Mouse (Mus musculus) forebrain, embryonic 13.5 days (tissue): ENCODE results near the gene Cdk9. TPM values are rescaled to one million over a fixed set of nuclear protein-coding genes. Genes with fewer than 3 reads are reported as not detected.

Experiments used
- ATAC-seq: fragments of 200-750 bp; cut with Nextera tagmentation; 2 replicates; pipeline ENCODE4 v1.8.0; 2017
- H3K27ac ChIP-seq: fragments of 300-500 bp; sonication (generic); 2 replicates; pipeline ENCODE4 v1.5.1; 2015; ENCODE audit warnings: inconsistent platforms, mild to moderate bottlenecking, moderate library complexity
- H3K27me3 ChIP-seq: fragments of 300-500 bp; sonication (generic); 2 replicates; pipeline ENCODE4 v1.6.1; 2015; ENCODE audit warnings: mild to moderate bottlenecking, inconsistent platforms
- H3K36me3 ChIP-seq: fragments of 300-500 bp; sonication (generic); 2 replicates; pipeline ENCODE4 v1.6.1; 2015; ENCODE audit warnings: mild to moderate bottlenecking, inconsistent platforms; ENCODE audit not compliant: poor library complexity, severe bottlenecking
- H3K4me1 ChIP-seq: fragments of 300-500 bp; sonication (generic); 2 replicates; pipeline ENCODE4 v1.6.1; 2015; ENCODE audit warnings: inconsistent platforms
- H3K4me2 ChIP-seq: fragments of 300-500 bp; sonication (generic); 2 replicates; pipeline ENCODE4 v1.6.1; 2015; ENCODE audit warnings: inconsistent platforms, mild to moderate bottlenecking, moderate library complexity
- H3K4me3 ChIP-seq: fragments of 300-500 bp; sonication (generic); 2 replicates; pipeline ENCODE4 v1.5.1; 2015; ENCODE audit warnings: mild to moderate bottlenecking, inconsistent platforms
- H3K9ac ChIP-seq: fragments of 300-500 bp; sonication (generic); 2 replicates; pipeline ENCODE4 v1.6.1; 2015; ENCODE audit warnings: mild to moderate bottlenecking, inconsistent platforms
- H3K9me3 ChIP-seq: fragments of 300-500 bp; sonication (generic); replicated peaks from 2 replicates; pipeline ENCODE4 v1.6.1; 2016; ENCODE audit warnings: inconsistent platforms
- WGBS: fragments of 180-500 bp; shearing (Covaris S2); methylation state at CpG from one replicate; pipeline ENCODE4 v1.1.7; 2015; 5-methylcytosine and 5-hydroxymethylcytosine counted together
- polyA plus RNA-seq: library from polyadenylated mRNA; unstranded; fragments of >200 nt; fragmentation: Nextera tagmentation; extraction: Ambion mirVana; gene quantifications from 2 replicates; pipeline ENCODE4 v1.2.1, GENCODE M21; 2015

Cdk9 gene
- polyA plus RNA-seq, 1 experiment from 2014 or later, result 90.3 TPM

DNA sequence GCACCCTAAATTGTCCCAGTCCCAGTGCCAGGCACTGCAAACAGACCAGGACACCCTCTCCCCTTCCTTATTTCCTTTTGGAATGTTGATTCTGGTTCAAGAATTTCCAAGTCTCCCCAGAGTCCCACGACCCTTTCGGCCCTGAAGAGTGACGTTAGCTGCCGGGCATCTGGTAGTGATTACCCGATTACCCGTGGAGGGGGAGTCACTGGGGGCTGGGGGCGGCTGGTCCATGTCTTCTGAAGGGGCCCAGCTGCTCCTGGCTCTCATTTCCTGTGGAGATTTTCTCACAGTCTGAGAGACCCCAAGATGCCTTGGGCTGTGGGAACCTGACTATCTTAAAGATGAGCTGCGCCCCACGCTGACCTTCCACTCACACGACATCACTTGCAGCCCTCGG, 18.0 kb upstream of the Cdk9 start:
- H3K36me3 ChIP-seq, result no peaks in the 10 kb centered on the region
- no peak for ATAC-seq
- no peak overlapping the region for H3K27ac ChIP-seq
- H3K9ac ChIP-seq, result 0 out of 2 replicates have a peak overlapping the region, but pooled peaks have one; percentile 21
- H3K4me3 ChIP-seq, result no peak overlapping the region
- peaks cover 3% of the 10 kb centered on the region; the same call in 1 of the 2 replicates for H3K4me1 ChIP-seq
- H3K4me2 ChIP-seq, result no peak overlapping the region
- no peaks in the 10 kb centered on the region for H3K9me3 ChIP-seq
- H3K27me3 ChIP-seq, result peaks cover 3% of the 10 kb centered on the region; the same call in 1 of the 2 replicates
- WGBS, result 64% methylated on average over 11 of the region's 11 CpGs

DNA sequence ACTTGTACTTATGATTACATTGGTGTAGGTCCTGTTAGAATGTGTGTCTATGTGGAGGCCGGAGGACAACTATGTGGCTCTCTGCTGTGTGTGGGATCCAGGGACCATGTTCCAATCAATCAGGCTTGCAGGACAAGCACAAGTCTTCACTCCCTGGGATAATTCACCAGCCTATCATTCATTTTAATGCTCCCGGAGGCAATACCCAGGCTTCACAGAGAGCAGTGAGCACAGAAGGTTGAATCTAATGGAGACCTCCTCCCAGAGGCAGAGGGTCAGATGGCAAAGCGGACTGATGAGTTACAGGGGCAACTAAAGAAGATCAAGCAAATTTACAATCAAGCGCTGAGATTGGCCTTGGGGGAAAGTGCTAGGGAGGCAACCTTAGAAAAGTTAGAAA, 16.7 kb upstream of the Cdk9 start:
- Histone ChIP-seq H3K4me3 (no peak overlapping the region), H3K27ac (no peak overlapping the region), H3K27me3 (peaks cover 3% of the 10 kb centered on the region; the same call in 1 of the 2 replicates), H3K4me1 (peaks cover 3% of the 10 kb centered on the region; the same call in 1 of the 2 replicates), H3K9me3 (no peaks in the 10 kb centered on the region), H3K36me3 (no peaks in the 10 kb centered on the region), H3K9ac (no peak overlapping the region), H3K4me2 (no peak overlapping the region)
- no peak for ATAC-seq
- 76% methylated on average over 4 of the region's 4 CpGs for WGBS

DNA sequence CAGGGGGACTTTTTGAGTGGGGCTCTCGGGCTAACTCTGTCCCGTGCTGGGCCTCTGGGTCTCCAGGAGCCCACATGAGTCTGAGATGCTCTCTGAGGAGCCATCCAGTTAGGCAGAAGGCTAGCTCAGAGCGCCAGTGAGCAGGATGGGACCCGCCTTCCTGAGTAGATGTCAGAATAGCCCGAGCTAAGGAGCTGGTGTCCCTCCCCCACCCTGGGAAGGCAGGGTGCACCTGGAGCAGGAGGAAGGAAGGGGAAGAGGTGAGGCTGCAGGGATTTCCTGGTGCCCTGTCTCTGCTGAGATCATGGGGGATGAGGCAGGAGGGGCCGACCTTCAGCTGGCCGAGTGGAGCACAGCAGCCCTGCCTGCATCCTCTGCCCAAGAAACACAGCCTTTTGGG, 15.6 kb upstream of the Cdk9 start:
- no peak overlapping the region for H3K4me3 ChIP-seq
- peak overlapping the region; percentile 5; the same call in 1 of the 2 replicates for H3K9ac ChIP-seq
- H3K4me2 ChIP-seq, result no peak overlapping the region
- WGBS, result 61% methylated on average over 7 of the region's 7 CpGs
- peaks cover 3% of the 10 kb centered on the region; the same call in 1 of the 2 replicates for H3K4me1 ChIP-seq
- 0 out of 2 replicates have a peak, but pooled peaks cover 3% of the 10 kb centered on the region for H3K27me3 ChIP-seq
- ATAC-seq, result no peak
- H3K9me3 ChIP-seq, result no peaks in the 10 kb centered on the region
- H3K27ac ChIP-seq, result no peak overlapping the region
- H3K36me3 ChIP-seq, result no peaks in the 10 kb centered on the region

DNA sequence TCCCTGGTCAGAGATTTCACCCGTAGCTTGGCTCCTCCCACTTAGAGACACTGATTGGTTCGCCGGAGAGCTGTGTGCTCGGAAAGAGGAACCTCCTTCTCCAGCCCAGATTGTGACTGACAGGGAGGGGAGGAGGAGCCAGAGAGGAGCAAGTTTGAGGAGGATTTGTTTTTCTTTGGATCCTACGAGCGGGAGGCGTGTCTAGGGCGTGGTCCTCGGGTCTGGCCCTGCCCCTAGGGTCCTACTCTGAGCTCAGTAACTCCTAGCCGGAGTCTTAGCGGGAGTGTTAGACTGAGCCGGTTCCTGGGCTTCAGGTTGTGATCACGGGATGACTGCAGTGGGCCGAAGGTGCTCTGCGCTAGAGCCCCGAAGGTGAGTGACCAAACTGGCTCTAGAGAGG, 14.6 kb upstream of the Cdk9 start:
- Histone ChIP-seq H3K4me1 (peaks cover 3% of the 10 kb centered on the region; the same call in 1 of the 2 replicates), H3K9ac (peak overlapping the region; percentile 50; the same call in 1 of the 2 replicates), H3K4me3 (peak overlapping the region; percentile 30), H3K4me2 (peak overlapping the region; percentile 57), H3K27ac (no peak overlapping the region), H3K27me3 (0 out of 2 replicates have a peak, but pooled peaks cover 3% of the 10 kb centered on the region), H3K36me3 (no peaks in the 10 kb centered on the region), H3K9me3 (no peaks in the 10 kb centered on the region)
- peak; percentile 98 for ATAC-seq
- WGBS, result under 1% methylated on average over 16 of the region's 16 CpGs

DNA sequence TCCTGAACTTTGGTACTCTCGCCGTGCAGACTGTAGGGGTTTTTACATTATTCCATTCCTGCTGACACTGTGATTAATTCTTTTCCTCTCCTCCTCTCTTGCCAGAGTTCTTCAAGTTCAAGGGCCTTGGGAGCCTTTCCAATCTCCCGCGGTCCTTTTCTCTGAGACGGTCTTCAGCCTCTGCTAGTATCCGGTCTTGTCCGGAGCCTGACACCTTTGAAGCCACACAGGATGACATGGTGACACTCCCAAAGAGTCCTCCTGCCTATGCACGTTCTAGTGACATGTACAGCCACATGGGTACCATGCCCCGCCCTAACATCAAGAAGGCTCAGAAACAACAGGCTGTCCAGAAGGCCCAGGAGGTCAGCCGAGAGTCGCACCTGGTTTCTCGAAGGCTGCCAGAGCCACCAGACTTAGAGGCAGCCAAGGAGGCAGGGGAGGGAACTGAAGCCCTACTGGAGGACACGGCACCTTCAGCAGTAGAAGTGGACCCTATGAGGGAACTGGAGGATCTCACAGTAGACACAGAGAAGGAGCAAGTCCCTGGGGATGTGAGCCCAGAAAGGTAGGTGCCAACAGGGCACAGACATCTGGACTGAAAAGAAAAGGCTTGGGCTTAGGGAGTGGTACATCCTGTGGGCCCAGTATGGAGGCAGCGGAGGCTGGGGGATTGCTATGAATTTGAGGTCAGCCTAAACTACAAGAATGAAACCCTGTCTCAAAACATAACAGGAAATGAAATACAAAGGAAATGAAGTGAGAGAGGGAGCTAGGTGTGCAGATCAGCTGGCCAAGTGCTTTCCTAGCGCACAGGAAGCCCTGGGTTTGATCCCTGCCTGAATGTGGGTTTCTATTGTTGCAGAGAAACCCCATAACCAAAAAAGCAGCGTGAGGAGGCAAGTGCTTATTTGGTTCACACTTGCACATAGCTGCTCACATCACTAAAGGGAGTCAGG, 12.2 kb upstream of the Cdk9 start:
- WGBS, result 84% methylated on average over 16 of the region's 16 CpGs
- H3K27ac ChIP-seq, result no peak overlapping the region
- peaks cover 3% of the 10 kb centered on the region; the same call in 1 of the 2 replicates for H3K4me1 ChIP-seq
- H3K27me3 ChIP-seq, result 0 out of 2 replicates have a peak, but pooled peaks cover 3% of the 10 kb centered on the region
- H3K4me3 ChIP-seq, result no peak overlapping the region
- H3K9ac ChIP-seq, result no peak overlapping the region
- ATAC-seq, result no peak
- H3K9me3 ChIP-seq, result no peaks in the 10 kb centered on the region
- H3K36me3 ChIP-seq, result no peaks in the 10 kb centered on the region
- H3K4me2 ChIP-seq, result no peak overlapping the region

DNA sequence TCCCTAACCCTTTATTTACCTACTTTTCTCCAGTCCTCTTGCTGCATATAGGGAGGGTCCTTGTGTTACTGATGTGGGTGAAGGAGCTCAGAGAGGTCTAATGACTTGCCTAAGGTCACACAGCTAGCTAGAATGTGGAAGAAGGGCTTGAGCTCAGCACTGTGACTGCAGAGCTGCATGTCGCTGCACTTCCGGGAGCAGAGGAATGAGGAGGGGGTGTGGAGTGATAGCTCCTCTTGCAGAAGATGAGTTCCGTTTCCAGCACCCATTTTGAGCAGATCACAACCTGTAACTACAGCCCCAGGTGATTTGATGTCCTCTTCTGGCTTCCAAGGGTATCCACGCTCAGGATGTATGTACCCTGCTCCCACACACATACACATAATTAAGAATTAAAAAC, 11.3 kb upstream of the Cdk9 start:
- no peak overlapping the region for H3K27ac ChIP-seq
- no peak for ATAC-seq
- H3K9ac ChIP-seq, result no peak overlapping the region
- H3K36me3 ChIP-seq, result no peaks in the 10 kb centered on the region
- peaks cover 3% of the 10 kb centered on the region; the same call in 1 of the 2 replicates for H3K4me1 ChIP-seq
- no peak overlapping the region for H3K4me2 ChIP-seq
- H3K27me3 ChIP-seq, result 0 out of 2 replicates have a peak, but pooled peaks cover 3% of the 10 kb centered on the region
- H3K9me3 ChIP-seq, result no peaks in the 10 kb centered on the region
- WGBS, result 87% methylated on average over 4 of the region's 4 CpGs
- H3K4me3 ChIP-seq, result no peak overlapping the region

DNA sequence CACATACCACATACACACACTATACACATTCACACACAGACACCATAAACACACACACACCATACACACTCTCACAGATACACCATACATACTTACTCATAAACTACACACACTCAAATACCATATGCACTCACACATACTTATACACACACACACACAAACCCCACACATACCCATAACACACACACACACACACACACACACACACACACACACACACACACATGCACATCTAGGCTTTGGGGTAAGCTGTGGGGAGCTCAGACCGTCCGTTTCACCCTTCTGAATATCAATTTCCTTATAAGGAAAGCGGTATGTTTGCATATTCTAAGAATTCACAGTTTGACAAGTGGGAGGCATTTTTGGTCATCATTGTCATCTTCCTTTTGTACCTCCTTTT, 9.7 kb upstream of the Cdk9 start:
- H3K4me1 ChIP-seq, result peaks cover 8% of the 10 kb centered on the region
- H3K27me3 ChIP-seq, result no peaks in the 10 kb centered on the region
- H3K9me3 ChIP-seq, result no peaks in the 10 kb centered on the region
- ATAC-seq, result no peak
- H3K36me3 ChIP-seq, result no peaks in the 10 kb centered on the region
- no peak overlapping the region for H3K9ac ChIP-seq
- no peak overlapping the region for H3K4me3 ChIP-seq
- H3K4me2 ChIP-seq, result no peak overlapping the region
- WGBS, result 89% methylated on average over 3 of the region's 3 CpGs
- H3K27ac ChIP-seq, result no peak overlapping the region

DNA sequence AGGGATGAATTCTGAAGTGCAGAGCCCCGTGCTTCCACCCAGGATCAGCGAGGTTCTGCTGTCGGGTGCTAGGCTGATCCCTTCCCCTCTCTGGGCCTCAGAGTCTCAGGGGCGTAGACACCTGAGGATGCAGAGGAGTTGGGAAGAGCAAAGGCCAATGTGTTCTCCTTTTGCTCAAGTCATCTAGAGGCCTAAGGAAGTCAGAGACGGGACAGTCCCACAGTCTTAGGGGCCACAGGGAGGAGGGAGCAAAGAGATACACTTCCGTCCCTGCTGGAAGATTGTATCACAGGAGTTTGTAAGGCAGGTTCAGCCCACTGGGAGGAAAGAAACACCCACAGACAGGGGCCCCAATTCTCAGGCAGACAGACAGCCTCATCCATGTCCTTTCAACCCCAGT, 9.2 kb upstream of the Cdk9 start:
- no peak overlapping the region for H3K4me2 ChIP-seq
- H3K27me3 ChIP-seq, result no peaks in the 10 kb centered on the region
- peaks cover 7% of the 10 kb centered on the region for H3K4me1 ChIP-seq
- H3K36me3 ChIP-seq, result no peaks in the 10 kb centered on the region
- no peak overlapping the region for H3K4me3 ChIP-seq
- no peaks in the 10 kb centered on the region for H3K9me3 ChIP-seq
- peak overlapping the region; percentile 21; the same call in 1 of the 2 replicates for H3K9ac ChIP-seq
- WGBS, result 51% methylated on average over 6 of the region's 6 CpGs
- no peak overlapping the region for H3K27ac ChIP-seq
- ATAC-seq, result no peak

DNA sequence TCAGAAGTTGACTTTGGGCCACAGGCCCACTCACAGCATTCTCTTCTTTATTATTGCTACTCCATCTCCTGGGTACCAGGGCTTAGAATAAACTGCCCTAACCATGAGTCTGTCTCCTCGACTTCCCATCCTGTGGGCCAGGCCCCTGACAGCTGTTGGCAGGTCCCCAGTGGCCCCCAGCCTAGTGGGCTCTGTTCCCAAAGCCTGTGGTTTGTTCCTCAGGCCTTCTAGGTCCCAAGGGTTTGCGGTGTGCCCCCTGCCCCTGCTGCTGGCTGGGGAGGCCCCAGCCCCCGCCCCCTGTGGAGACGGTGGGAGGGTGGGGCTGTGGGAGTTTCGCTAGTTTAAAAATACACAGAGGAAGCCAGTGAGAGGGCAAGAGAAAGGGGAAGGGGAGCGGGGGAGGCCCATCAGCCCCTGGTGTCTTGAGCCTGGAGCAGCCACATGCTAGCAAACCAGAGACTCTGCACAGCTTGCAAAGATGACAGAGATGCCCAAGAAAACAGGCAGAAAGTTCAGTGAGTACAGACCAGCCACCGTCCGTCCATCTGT, 7.9 kb upstream of the Cdk9 start, which contains the start of gene Sh2d3c:
Sh2d3c (plus strand) TSS at position 375 of the 549 bp plus-strand sequence.
- H3K27me3 ChIP-seq, result no peaks in the 10 kb centered on the region
- no peak within 1 kb of the TSS for H3K4me3 ChIP-seq
- H3K4me1 ChIP-seq, result peaks cover 5% of the 10 kb centered on the region
- no peak for ATAC-seq
- H3K9me3 ChIP-seq, result no peaks in the 10 kb centered on the region
- H3K27ac ChIP-seq, result no peak within 1 kb of the TSS
- H3K36me3 ChIP-seq, result no peaks in the 10 kb centered on the region
- WGBS, result 57% methylated on average over 8 of the region's 8 CpGs
- H3K9ac ChIP-seq, result peak within 1 kb of the TSS; percentile 45; the same call in 1 of the 2 replicates
- no peak within 1 kb of the TSS for H3K4me2 ChIP-seq

DNA sequence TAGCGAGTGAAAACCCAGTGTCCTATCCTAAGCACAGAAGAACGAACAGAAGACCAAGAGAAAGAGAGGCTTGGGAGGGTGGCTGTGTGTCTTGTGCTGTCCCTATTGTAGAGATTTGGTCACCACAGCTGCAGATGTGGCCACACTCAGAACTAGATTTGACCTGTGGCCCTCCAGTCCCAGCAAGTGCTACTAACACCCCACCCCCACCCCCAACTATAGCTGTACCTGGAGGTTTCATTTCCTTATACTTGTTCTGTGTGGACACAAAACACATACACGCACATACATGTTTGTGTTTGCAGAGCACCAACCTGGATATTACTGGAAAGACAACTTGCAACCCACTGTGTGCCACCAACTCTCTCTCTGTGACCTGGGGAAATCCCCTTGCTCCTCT, 7.2 kb upstream of the Cdk9 start:
- no peak overlapping the region for H3K9ac ChIP-seq

DNA sequence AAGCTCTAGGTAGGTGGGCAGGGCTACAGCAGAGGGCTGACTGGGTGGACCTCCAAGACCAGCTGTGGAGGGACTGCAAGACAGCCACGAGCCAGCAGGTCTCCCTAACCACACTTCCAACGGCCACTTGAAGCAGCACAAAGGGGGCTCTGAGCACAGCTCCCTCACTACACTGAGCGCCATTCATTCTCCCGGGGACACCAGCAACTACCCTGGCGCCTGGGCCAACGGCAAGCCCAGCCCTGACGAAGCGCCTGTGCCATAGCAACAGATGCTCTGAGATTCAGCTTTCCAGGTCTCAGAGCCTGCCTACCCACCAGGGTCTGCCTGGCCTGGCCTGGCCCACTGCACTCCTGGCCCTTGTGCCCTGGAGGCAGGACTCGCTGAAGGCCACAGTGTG, 5.9 kb upstream of the Cdk9 start:
- ATAC-seq, result no peak; the same call in 1 of the 2 replicates
- Histone ChIP-seq H3K9ac (no peak overlapping the region), H3K4me3 (no peak overlapping the region), H3K36me3 (no peaks in the 10 kb centered on the region), H3K9me3 (no peaks in the 10 kb centered on the region), H3K27ac (no peak overlapping the region), H3K4me2 (no peak overlapping the region), H3K4me1 (peaks cover 12% of the 10 kb centered on the region), H3K27me3 (no peaks in the 10 kb centered on the region)
- 38% methylated on average over 9 of the region's 9 CpGs for WGBS

More for the DNA sequence above, 7.2 kb upstream of the Cdk9 start:
- H3K4me1 ChIP-seq, result peaks cover 5% of the 10 kb centered on the region
- H3K4me2 ChIP-seq, result no peak overlapping the region
- no peaks in the 10 kb centered on the region for H3K9me3 ChIP-seq
- 84% methylated on average over 3 of the region's 3 CpGs for WGBS
- H3K27me3 ChIP-seq, result no peaks in the 10 kb centered on the region
- H3K36me3 ChIP-seq, result no peaks in the 10 kb centered on the region
- H3K27ac ChIP-seq, result no peak overlapping the region
- ATAC-seq, result no peak
- H3K4me3 ChIP-seq, result no peak overlapping the region

DNA sequence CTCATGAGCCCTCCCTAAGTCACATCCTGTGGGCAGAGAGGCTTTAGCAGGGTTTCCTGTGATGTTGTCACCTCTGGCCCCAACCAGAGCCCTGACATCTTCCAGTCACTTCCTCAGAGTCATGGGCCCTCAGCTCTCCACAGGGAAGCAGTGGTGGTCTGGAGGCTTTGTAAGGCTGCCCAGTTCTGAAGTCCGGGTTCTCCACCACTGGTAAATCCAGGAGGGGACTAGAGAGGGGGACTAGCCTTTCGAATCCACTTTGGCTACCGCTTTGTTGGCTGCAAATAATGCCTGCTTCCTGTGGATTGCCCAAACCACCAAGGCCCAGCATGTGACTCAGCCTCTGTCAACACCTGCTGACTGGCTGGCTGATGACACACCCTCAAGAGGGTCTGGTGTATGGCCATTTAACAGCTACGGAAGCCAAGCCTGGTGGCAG, 2.1 kb upstream of the Cdk9 start:
- peaks cover 9% of the 10 kb centered on the region for H3K36me3 ChIP-seq
- no peak for ATAC-seq
- no peaks in the 10 kb centered on the region for H3K27me3 ChIP-seq
- no peak overlapping the region for H3K4me2 ChIP-seq
- no peak overlapping the region for H3K4me3 ChIP-seq
- H3K4me1 ChIP-seq, result peaks cover 24% of the 10 kb centered on the region
- no peak overlapping the region for H3K9ac ChIP-seq
- 76% methylated on average over 4 of the region's 4 CpGs for WGBS
- no peak overlapping the region for H3K27ac ChIP-seq
- H3K9me3 ChIP-seq, result no peaks in the 10 kb centered on the region
